Mouse (Mus musculus) hindbrain, embryonic 15.5 days (tissue): ENCODE measurements at regions not wholly inside any gene's neighbourhood (a gene's known extent, or its start where the extent isn't known, plus 50 kb on each side); places are given as distances from the start of the nearest gene placed in this dataset.
A peak's percentile ranks its signal among the peaks of the same experiment; 100 is the strongest.

ENCODE experiments used
- ATAC-seq: fragments of 200-750 bp; cut with Nextera tagmentation; 2 replicates; pipeline ENCODE4 v1.8.0; 2017; ENCODE audit warnings: low read depth, moderate number of reproducible peaks, moderate TSS enrichment; ENCODE audit not compliant: low FRiP score
- H3K27ac ChIP-seq: fragments of 300-500 bp; sonication (generic); replicated peaks from 2 replicates; pipeline ENCODE4 v1.5.1; 2015; ENCODE audit warnings: mild to moderate bottlenecking, inconsistent platforms
- H3K27me3 ChIP-seq: fragments of 300-500 bp; sonication (generic); 2 replicates; pipeline ENCODE4 v1.6.1; 2015; ENCODE audit warnings: control low read depth, inconsistent platforms
- H3K36me3 ChIP-seq: fragments of 300-500 bp; sonication (generic); 2 replicates; pipeline ENCODE4 v1.6.1; 2015; ENCODE audit warnings: control low read depth, inconsistent platforms
- H3K4me1 ChIP-seq: fragments of 300-500 bp; sonication (generic); replicated peaks from 2 replicates; pipeline ENCODE4 v1.6.1; 2015; ENCODE audit warnings: control low read depth, inconsistent platforms
- H3K4me2 ChIP-seq: fragments of 300-500 bp; sonication (generic); 2 replicates; pipeline ENCODE4 v1.6.1; 2015; ENCODE audit warnings: moderate library complexity, mild to moderate bottlenecking, inconsistent platforms
- H3K4me3 ChIP-seq: fragments of 300-500 bp; sonication (generic); 2 replicates; pipeline ENCODE4 v1.5.1; 2015; ENCODE audit warnings: mild to moderate bottlenecking, inconsistent platforms
- H3K9ac ChIP-seq: fragments of 300-500 bp; sonication (generic); 2 replicates; pipeline ENCODE4 v1.6.1; 2015; ENCODE audit warnings: inconsistent platforms
- H3K9me3 ChIP-seq: fragments of 300-500 bp; sonication (generic); 2 replicates; pipeline ENCODE4 v1.6.1; 2016; ENCODE audit warnings: control low read depth, inconsistent platforms
- WGBS: fragments of 180-500 bp; shearing (Covaris S2); methylation state at CpG from one replicate; pipeline ENCODE4 v1.1.7; 2015; 5-methylcytosine and 5-hydroxymethylcytosine counted together

DNA sequence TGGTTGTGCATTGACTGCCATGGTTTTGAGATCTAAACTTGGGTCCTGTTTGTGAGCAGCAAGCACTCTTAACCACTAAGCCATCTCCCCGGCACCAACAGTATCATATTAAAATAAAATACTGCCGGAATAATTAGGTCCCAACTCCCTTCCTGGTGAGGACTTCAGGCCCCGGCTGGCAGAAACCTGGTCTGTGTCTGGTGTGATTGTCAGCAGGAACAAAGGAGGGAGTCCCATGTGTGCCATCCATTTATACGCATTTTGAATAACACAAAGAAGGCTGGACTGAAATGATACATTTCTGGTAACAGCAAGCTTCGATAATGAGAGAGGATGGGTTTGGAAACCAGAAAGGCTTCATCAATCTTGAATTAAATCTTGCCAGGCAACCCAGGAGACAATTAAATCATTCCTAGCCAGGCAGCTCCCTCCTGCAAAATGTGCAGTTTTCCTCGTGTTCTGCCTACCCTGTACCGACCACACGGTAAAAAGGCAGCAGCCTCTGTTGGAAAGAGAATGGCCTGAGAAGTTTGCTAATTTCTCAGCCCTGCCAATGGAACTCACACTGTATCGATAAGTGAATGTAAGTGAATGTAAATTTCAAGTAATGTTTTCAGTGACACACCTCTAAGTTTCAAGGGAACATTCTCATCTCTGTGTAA lies 80.5 kb upstream of the Zwint start:
- Histone ChIP-seq H3K36me3 (no peaks in the 10 kb centered on the region), H3K9ac (no peak overlapping the region), H3K4me3 (no peak overlapping the region), H3K27me3 (no peaks in the 10 kb centered on the region), H3K27ac (no peak overlapping the region), H3K4me1 (peaks cover 5% of the 10 kb centered on the region; the same call in 1 of the 2 replicates), H3K4me2 (no peak overlapping the region), H3K9me3 (no peaks in the 10 kb centered on the region)
- ATAC-seq = 0 out of 2 replicates have a peak, but pooled peaks have one; percentile 51
- WGBS = 28% methylated on average over 9 of the region's 9 CpGs

DNA sequence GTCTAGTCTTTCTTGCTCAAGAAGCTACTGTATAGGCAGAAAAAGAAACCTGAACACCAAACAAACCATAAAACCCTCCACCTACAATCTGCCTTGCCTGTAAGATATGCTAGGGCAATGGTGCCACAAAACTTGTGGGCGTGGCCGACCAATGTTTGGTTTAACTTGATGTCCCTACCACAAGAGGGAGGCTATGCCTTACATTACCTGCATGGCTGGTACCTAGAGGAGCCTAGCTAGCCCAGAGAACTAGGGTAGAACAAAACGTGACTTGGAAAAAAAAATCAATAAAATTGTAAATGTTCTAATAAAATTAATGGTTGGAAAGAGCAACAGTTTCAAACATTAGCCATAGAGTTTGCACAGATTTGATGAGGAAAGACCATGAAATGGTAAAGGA lies 76.9 kb upstream of the Zwint start:
- no peaks in the 10 kb centered on the region for H3K9me3 ChIP-seq
- H3K27me3 ChIP-seq = no peaks in the 10 kb centered on the region
- H3K4me1 ChIP-seq = peaks cover 5% of the 10 kb centered on the region; the same call in 1 of the 2 replicates
- no peaks in the 10 kb centered on the region for H3K36me3 ChIP-seq
- no peak for ATAC-seq
- H3K9ac ChIP-seq = no peak overlapping the region
- no peak overlapping the region for H3K27ac ChIP-seq
- no peak overlapping the region for H3K4me3 ChIP-seq
- no peak overlapping the region for H3K4me2 ChIP-seq
- WGBS = 92% methylated on average over 3 of the region's 3 CpGs

DNA sequence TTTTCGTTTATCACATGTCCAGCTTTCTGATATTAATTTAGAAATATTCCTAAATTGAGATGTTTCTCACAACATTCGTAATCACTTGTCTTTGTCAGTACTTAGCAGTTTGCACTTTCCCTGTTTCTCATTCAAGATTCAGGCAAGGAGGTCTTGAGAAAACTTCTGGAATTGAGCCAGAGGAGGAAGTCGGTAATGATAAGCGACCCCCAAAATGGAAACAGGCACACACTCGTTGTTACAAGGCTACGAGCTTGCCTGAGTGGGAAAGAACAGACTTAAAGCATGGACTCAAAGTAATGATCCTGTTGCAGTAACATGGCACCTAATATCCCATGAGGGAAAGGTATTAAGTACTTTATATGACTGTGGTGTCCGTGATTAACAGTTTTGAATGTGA lies 76.1 kb upstream of the Zwint start:
- H3K4me2 ChIP-seq = no peak overlapping the region
- H3K27me3 ChIP-seq = no peaks in the 10 kb centered on the region
- H3K27ac ChIP-seq = no peak overlapping the region
- H3K4me1 ChIP-seq = peaks cover 5% of the 10 kb centered on the region; the same call in 1 of the 2 replicates
- no peak overlapping the region for H3K9ac ChIP-seq
- H3K36me3 ChIP-seq = no peaks in the 10 kb centered on the region
- H3K9me3 ChIP-seq = no peaks in the 10 kb centered on the region
- no peak overlapping the region for H3K4me3 ChIP-seq
- no peak for ATAC-seq
- WGBS = 65% methylated on average over 7 of the region's 7 CpGs

DNA sequence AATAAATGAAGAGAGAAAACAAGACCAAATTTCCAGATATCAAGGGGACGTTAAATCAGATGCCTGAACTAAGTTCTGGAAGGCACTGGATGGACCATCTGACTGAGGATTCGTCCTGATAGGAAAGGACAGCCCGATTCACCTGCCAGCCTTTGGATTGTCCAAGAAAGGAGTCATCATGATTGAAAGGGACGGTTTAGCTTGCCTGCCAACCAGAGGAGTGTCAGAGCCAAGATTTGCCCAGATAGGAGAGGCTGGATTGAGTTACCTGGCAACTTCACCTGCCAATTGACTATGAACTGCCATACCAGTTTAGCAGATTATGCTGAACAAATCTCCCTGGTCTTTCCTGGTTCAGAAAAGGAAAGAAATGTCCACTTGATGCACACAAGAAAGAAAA lies 73.3 kb upstream of the Zwint start:
- WGBS = 88% methylated on average over 4 of the region's 4 CpGs
- Histone ChIP-seq H3K9me3 (no peaks in the 10 kb centered on the region), H3K27ac (no peak overlapping the region), H3K27me3 (no peaks in the 10 kb centered on the region), H3K4me1 (no peaks in the 10 kb centered on the region), H3K36me3 (no peaks in the 10 kb centered on the region), H3K4me2 (no peak overlapping the region), H3K4me3 (no peak overlapping the region), H3K9ac (no peak overlapping the region)
- ATAC-seq = no peak

DNA sequence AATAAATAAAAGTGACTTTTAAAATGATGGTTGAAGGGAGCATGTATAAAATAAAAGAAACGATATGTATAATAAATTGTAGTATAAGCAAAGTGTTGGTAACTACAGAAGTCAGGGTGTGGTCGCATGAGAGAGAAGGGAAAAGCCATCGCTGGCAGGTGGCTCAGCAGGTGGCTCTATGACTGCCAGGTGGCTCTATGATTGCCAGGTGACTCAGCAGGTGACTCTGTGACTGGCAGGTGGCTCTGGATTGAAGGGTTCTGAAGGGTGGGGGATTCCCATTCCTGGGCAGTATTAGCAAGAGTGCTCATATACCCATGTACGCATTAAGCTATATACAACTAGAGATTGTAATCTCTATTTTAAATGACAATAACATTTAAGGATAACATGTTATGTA lies 66.1 kb upstream of the Zwint start:
- Histone ChIP-seq H3K4me2 (no peak overlapping the region), H3K4me3 (no peak overlapping the region), H3K9me3 (no peaks in the 10 kb centered on the region), H3K27me3 (no peaks in the 10 kb centered on the region), H3K9ac (no peak overlapping the region), H3K27ac (no peak overlapping the region), H3K36me3 (no peaks in the 10 kb centered on the region), H3K4me1 (no peaks in the 10 kb centered on the region)
- 86% methylated on average over 4 of the region's 4 CpGs for WGBS
- no peak for ATAC-seq

DNA sequence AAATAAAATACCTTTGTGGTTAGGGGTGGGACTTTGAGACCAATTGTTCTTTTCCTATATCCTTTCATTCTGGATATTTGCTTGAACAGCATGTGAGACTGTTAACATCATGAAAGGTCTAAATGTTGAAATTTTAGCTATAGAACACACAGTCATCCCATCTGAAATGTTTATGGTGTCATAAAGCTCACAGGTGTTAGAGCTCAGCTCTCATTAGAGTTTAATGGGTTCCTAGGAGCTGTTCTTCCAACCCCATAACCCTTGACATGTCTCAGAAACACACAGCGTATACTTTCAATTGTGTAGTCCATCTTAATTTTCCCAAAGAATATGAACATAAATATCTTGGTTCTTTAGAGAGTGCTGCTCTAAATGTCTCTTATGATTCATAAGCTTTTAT lies 61.6 kb upstream of the Zwint start:
- no peak for ATAC-seq
- WGBS = 93% methylated on average over 1 of the region's 1 CpGs
- Histone ChIP-seq H3K4me3 (no peak overlapping the region), H3K27me3 (no peaks in the 10 kb centered on the region), H3K4me2 (no peak overlapping the region), H3K4me1 (no peaks in the 10 kb centered on the region), H3K9ac (no peak overlapping the region), H3K9me3 (no peaks in the 10 kb centered on the region), H3K27ac (no peak overlapping the region), H3K36me3 (no peaks in the 10 kb centered on the region)
